Mouse (Mus musculus): Measurements from ENCODE around the gene Rps15a. TPM values are rescaled to one million over a fixed set of nuclear protein-coding genes. Genes with fewer than 3 reads are reported as not detected.

The Rps15a gene
- total RNA-seq, 4 experiments from 2014 or later: 380 to 543 (median 432) TPM

GRCm38 (mm10) chr7:118116787-118117538 is 975 bp upstream of the Rps15a start:
- no peak for DNase-seq (ENCODE audit: low spot score in 2 of 2)

GRCm38 (mm10) chr7:118115533-118115876 is 483 bp downstream of the Rps15a start:
- no peak for DNase-seq (ENCODE audit: low spot score in 2 of 2)

GRCm38 (mm10) chr7:118113541-118114297 is 2.3 kb downstream of the Rps15a start:
- no peak for DNase-seq (ENCODE audit: low spot score in 2 of 2)

- no peak for DNase-seq (ENCODE audit: low spot score in 2 of 2)
These were observed 4.9 kb downstream of the Rps15a start for GRCm38 (mm10) chr7:118111128-118111527.

GRCm38 (mm10) chr7:118107671-118108070 is 8.3 kb downstream of the Rps15a start:
- DNase-seq (ENCODE audit: low spot score in 2 of 2): no peak

GRCm38 (mm10) chr7:118104458-118105052 is 11.4 kb downstream of the Rps15a start:
- DNase-seq (ENCODE audit: low spot score in 2 of 2): no peak

GRCm38 (mm10) chr7:118103462-118104379 is 12.3 kb downstream of the Rps15a start:
- no peak for DNase-seq (ENCODE audit: low spot score in 2 of 2)

DNA sequence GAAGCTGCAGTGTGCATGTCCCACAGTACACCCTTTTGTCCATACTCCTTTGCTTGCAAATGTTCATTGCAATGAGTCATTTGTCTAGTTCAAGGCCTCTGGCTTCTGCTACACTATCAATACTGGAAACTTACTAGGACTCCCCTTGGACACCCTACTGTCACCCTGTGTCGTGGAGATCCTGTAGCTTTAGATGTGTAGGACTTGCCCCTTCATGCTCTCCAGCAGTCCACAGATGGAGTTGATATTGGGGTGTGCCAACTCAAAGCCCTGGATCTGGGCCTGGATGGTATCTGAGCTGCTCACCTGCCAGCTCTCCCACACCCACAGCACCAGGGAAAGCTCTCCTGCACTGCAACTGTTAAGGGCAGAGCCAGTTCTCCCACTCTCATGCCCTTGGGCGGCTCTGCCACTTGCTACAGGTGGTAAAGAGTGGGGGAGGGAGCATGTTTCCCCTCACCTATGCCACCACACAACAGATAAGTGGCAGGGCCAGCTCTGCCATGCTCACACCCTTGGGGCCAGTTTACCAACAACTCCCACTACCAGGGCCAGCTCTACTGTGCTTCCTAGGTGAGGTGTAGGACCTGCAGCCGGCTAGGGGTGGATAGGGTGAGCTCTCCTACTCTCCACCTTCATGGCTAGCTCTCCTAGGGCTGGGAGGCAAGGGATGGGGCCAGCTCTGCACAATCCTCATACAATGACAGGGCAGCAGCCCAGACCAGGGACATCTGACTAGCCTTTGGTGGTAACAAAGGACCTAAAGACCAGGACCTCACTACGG is 13.1 kb downstream of the Rps15a start:
- no peak for DNase-seq (ENCODE audit: low spot score in 2 of 2)

DNA sequence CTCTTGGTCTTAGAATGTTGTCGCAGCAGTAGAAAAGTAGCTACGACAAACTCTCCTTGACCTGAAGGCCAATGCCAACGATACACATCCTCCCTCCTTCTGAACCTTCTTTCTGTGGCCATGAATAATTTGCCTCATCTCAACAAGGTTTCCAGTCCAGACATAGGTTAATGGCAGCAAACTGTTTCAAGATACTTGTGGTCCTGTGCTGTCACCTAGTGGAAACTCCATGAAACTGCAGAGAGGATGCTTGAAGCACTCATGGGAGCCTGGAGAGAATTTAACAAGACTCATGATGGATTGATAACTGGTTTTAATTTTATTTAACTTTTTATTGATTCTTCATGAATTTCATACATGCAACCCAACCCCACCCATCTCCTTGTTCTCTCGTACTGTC is 13.8 kb downstream of the Rps15a start:
- DNase-seq (ENCODE audit: low spot score in 2 of 2): no peak

DNA sequence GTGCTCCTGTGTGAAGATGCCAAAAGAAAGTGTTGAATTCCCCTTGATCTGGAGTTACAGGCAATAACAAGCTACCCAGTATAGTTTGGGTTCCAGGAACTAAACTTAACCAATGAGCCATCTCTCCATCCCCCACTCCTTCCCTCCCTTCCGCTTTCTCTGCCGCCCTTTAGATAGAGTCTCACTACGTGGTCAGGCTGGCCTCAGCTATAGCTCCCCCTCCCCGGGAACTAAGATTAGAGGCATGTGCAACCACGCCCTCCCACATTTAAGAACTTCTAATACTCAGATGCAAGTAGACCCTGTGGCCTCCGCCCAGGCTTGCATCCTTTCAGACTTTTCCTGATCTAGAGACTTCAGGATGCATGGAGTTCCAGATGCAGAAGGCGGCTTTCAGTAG is 18.4 kb downstream of the Rps15a start:
- DNase-seq (ENCODE audit: low spot score in 2 of 2): no peak

DNA sequence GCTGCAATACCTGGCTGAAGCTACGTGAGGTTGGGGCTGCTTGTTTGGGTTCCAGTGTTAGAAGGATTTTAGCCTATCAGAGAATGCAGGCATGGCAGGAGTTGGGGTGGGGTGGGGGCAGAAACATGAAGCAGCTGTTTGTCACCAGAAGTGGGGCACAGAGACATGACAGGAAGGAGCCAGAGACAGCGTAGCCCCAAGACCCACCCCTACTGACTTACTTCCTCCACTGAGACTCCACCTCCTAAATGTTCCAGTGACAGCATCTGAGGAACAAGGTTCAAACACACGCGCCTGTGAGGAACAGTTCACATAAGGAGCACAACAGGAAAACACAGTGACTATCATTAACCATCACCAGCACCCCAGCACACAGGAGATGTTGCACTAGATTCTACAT is 36.0 kb downstream of the Rps15a start:
- no peak for DNase-seq (ENCODE audit: low spot score in 2 of 2)

DNA sequence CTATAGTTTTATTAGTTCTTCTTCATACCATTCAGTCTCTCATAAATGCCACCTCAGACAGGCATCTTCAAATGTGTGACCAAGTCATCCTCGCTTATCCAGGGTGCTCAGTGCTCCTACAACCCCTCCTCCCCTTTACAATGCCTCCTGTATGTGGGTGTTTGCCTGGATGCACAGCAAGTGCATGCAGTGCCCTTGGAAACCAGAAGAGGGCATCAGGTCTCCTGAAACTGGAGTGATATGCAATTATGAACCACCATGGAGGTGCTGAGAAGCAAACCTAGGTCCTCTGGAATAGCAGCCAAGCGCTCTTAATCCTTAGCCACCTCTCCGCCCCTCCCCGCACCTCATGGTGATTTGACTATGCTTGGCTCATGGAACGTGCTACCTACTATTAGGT is 36.9 kb downstream of the Rps15a start:
- no peak for DNase-seq (ENCODE audit: low spot score in 2 of 2)

DNA sequence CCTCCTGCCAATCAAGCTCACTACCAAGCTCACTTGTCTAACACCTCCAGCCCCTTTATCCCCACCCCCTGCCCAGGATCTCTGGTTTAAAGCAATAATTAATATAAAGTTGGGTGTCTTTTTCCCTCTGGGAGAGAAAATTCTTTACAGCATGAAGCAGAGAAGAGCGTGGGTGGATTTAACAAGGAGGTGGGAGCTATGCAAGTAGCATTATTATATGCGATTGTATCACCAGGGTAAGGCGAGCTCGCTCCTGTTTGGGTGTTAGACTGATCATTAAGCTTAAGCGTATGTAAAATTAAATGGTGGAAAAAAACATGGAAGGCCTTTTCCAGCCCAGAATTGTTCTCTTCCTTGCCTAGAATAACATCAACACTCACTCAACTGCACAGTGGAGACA is 48.7 kb downstream of the Rps15a start:
- no peak for DNase-seq (ENCODE audit: low spot score in 2 of 2)

DNA sequence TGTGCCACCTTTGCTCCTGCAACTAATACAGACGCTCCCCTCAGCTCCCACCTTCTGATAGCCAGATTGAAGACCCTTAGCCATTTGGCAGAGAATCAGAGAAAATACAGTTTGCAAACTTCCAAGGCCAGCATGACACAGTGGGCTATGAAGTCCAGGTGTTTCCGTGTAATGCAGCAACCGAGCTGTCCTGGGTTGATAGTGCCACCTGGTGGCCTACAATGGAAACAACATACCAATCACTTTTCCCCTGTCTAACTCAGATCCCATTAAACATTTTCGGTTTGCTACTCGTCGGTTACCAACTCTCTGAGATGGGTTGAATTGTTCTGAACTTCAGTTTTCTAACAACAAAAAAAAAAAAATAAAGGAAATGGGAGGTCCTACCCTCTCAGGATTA is 59.7 kb downstream of the Rps15a start:
- no peak for DNase-seq (ENCODE audit: low spot score in 2 of 2)

Other genes with a start within 250 kb of the Rps15a start
- gene Arl6ip1, start 13.5 kb upstream of the Rps15a start, total RNA-seq (2022): 10 to 100 TPM in 1 of 4 experiments, 1 to 10 TPM in 3; 7.1 to 10.1 (median 8.3) TPM
- gene Smg1, start 127.5 kb upstream of the Rps15a start, total RNA-seq (2022): 10 to 100 TPM; 21.4 to 34.1 (median 25.4) TPM

Measured in gastrocnemius, adult 8-10 months (tissue).